Mouse (Mus musculus) c-Kit-positive CD71-positive TER-119-negative erythroid progenitor cells, embryonic 14.5 days (primary cell): ENCODE measurements around the gene Grid1.
A peak's percentile ranks its signal among the peaks of the same experiment; 100 is the strongest.

Experiments used
- DNase-seq: peaks from one replicate; pipeline ENCODE4 v3.0.0-alpha.2; 2013; ENCODE audit warnings: low read depth

Gene Grid1

GRCm38 (mm10) chr14:34837145-34837544 lies 17.2 kb downstream of the Grid1 start:
- DNase-seq: no peak

GRCm38 (mm10) chr14:34838999-34839398 lies 19.1 kb downstream of the Grid1 start:
- no peak for DNase-seq

- DNase-seq: no peak
These were observed 20.0 kb downstream of the Grid1 start for GRCm38 (mm10) chr14:34839898-34840297.

DNA sequence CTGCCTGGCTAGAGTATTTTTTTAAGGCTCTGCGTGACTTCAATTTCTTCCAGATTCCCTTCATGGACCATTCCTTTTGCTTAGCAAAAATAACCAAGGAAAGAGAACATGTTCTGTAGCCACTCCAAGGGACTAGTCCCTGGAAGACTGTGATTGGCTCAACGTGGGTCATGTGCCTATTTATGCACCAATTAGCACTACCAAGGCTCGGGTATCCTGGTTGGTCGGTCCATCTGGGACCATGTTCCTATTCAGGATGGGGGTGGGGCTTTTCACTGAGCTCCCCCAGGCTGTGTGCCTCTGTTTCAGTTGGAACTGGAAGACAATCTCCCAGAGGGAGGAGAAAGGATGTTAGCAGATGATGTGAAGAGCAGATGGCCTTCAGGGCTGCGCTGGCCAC lies 23.7 kb downstream of the Grid1 start:
- no peak for DNase-seq

- no peak for DNase-seq
These were observed 24.3 kb downstream of the Grid1 start for GRCm38 (mm10) chr14:34844166-34844565.

- no peak for DNase-seq
These were observed 26.9 kb downstream of the Grid1 start for GRCm38 (mm10) chr14:34846799-34847198.

DNA sequence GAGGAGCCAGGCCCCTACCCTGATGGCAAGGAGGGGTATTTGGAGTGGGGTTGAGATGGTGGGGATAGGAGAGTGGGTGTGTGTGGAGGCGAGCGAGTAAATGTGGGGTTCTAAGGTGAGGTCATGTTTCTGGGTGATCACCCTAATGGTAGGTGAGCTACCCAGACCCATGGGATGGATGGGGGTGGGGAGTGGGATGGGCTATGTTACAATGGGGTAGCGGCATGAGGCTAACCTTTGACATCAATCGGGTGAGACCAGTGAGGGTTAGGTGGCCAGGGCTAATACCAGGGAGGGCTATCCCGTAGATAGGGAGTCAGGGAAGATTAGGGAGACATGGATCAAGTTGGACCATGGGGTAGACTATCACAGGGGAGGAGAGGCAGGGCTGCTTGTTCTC lies 27.7 kb downstream of the Grid1 start:
- DNase-seq: no peak

GRCm38 (mm10) chr14:34860891-34861780 lies 41.2 kb downstream of the Grid1 start:
- DNase-seq: no peak

DNA sequence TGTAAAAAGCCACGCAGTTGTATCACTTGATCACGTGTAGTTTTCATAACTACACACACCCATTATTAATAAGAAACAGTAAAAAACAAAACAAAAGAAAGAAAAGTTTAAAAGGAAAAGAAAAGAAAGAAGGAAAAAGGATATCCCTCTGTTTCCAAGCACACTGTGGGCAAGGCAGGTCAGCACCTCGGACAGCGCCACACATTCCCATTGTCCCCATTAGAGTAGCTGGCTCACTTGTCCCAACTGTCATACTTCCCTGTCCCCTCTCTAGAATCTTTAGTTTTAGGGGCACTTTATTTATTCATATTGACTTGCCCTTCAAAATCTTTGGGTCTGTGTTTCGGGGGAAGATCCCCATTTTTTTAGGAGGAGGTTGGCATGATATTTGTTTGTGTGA lies 47.4 kb downstream of the Grid1 start:
- peak; percentile 10 for DNase-seq

DNA sequence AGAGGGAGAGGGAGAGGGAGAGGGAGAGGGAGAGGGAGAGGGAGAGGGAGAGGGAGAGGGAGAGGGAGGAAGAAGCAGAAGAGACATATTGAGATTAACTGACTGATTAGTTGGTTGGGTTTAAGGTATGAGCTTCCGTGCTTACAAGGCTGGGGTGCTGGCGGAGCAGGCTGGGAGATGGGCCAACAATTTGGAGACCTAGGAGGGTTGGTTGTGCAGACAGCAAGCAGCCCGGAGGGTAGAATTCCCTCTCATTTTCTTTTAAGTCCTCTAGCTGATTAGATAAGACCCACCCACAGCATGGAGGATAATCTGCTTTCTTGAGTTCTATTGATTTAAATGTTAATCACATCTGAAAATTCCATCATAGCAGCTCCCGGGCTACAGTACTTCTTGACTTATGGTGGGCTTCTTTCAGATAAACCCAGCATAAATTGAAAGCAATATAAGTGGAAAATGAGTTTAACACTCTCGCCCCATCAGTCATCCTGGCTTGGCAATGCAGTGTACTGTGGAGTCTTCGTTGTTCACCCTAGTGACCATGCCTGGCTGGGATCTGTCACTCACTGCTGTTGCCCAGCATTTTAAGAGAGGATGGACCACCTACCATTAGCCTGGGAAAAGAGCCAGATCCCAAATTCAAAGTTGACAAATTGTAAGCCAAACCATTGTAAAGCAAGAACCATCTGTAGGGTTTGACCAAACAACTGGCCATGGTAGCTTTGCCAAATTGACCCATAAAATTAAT lies 48.8 kb downstream of the Grid1 start:
- no peak for DNase-seq

DNA sequence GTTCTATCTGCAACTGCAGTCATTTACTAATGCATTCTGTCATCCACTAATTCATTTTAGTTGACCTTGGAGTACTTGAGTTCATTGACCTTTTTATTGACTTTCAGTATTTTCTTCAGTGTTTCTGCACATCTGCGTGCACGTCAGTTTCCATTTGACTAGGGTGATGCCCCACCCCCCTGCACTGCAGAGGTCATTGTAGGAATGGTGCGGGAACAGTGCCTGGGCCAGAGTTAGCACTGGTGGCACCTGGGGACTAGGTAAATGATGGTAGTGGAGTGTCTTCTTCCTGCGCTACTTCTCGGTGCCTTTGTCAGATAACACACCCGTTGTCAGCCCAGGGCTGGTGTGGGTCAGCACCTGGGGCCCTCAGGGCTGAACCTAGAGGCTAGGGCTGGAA lies 60.1 kb downstream of the Grid1 start:
- DNase-seq: no peak

- DNase-seq: no peak
These were observed 60.8 kb downstream of the Grid1 start for GRCm38 (mm10) chr14:34880431-34881421.

DNA sequence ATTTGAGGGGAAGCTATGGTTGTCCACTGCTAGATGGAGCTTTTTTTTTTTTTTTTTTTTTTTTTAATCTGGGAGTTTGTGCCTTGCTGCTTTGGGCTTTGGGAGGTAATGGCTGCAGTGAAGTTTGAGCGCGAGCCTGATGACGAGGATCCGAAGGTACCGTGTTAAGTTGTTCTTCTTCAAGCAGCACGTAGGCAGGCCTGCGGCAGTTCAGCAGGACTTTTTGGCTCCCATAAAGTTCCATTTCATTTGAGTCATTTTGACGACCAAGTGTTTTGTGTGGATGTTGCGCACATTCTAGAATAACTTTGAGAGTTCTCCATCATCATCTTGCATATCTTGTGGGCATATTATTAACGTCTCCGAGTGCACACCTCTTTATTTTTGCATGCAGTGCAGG lies 64.3 kb downstream of the Grid1 start:
- no peak for DNase-seq

DNA sequence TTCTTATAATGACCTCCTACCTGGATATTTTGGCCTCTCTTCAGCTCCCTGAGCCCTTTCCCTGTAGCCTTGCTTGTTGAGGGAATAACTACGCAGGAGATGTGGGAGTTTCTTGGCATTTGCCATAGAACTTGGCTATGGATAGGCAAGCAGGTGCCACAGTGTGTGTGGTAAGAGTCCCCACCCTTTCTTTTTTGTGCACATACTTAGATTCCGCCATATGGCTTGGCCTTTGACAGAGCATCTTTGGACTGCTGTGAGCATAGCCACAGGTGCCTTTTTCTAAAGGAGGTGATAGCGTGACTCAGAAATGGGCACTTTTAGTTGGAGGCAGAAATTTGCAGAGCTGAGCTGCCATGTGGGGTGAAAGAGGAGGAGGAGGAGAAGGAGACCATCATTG lies 64.7 kb downstream of the Grid1 start:
- no peak for DNase-seq

- DNase-seq: no peak
These were observed 72.0 kb downstream of the Grid1 start for GRCm38 (mm10) chr14:34891769-34892532.

DNA sequence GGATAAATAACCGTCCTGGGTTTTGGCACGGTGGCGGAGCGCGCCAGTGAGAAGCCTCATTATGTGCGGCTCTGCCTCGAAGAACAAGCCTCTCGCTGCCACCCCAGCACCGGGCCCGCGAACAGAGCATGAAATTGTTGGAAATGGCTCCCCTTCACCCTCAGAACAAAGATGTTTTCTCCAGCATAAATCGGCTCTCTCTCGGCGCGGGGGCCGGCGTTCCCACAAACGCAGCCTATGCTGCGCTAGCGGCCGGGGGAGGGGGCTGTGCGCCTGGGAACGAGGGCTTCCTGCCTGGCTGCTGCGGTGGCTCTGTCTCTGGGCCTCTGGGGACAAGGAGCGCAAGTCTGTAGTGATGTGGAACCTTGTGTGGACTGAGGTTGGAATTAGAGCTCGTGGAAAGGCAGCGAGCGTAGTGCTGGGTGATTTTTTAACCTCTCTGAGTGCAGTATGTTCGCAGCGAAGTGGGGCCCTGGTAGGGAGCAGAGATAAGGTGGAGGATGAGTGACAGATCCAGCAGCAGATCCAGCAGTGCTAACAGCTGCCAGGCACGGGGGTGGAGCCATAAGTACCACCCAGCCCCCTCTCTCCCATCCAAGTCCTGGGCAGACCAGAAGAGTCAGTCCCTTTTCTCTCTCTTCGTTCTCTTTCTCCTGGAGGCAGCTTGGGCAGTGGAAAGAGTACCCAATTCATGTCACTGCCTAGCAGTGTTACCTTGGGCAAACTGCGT lies 76.5 kb downstream of the Grid1 start:
- DNase-seq: no peak

- no peak for DNase-seq
These were observed 83.9 kb downstream of the Grid1 start for GRCm38 (mm10) chr14:34903854-34904253.

- DNase-seq: no peak
These were observed 85.8 kb downstream of the Grid1 start for GRCm38 (mm10) chr14:34905697-34906096.

DNA sequence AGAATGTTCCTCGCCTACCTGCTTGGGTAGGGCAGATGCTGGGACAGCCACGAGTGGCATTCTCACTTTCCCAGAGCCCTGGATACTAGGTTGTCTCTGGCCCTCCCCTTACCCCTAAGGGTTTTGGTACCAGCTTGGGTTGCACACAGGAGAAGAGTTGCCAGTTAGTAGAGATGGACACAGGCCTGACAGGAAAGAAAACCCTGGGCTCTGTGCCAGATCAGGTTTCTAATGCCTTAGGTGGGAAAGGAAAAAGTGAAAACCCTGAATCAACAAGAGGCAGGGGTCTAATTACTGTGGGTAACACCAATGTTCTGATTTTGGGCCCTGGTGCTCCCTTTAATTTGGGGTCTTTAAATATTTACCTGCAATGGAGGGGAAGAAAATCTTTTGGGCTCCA lies 88.5 kb downstream of the Grid1 start:
- DNase-seq: no peak

- DNase-seq: no peak
These were observed 88.9 kb downstream of the Grid1 start for GRCm38 (mm10) chr14:34908804-34909203.

- DNase-seq: no peak
These were observed 96.4 kb downstream of the Grid1 start for GRCm38 (mm10) chr14:34916315-34916714.
